Mouse (Mus musculus): ENCODE measurements at regions not wholly inside any gene's neighbourhood (a gene's known extent, or its start where the extent isn't known, plus 50 kb on each side); places are given as distances from the start of the nearest gene placed in this dataset.
"Not testable (repeated sequence)": the region's sequence is repeated elsewhere in the genome, so short reads cannot be mapped to it uniquely, and the experiment has no call there.

DNA sequence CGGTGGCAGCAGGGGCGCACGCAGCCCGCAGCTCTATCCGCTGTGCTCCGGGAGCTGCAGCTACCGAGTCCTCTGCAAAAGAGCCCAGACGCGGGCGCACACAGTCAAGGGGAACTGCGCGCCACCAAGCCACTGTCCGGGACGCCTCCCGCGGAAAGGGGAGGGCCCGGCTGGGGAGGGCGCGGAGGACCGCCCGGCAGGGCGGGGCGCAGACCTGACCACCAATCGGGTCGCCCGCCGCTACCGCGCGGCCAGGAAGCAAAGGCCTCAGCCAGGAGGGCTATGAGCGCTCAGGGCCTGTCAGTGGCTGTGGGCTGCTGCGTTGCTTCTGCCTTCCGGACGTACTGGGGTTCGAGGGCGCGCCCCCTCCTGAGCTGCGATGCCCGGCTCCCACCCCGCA, 1034.5 kb downstream of the Gm10330 start:
- peak; percentile 9 for DNase-seq (ENCODE audit: low spot score)

DNA sequence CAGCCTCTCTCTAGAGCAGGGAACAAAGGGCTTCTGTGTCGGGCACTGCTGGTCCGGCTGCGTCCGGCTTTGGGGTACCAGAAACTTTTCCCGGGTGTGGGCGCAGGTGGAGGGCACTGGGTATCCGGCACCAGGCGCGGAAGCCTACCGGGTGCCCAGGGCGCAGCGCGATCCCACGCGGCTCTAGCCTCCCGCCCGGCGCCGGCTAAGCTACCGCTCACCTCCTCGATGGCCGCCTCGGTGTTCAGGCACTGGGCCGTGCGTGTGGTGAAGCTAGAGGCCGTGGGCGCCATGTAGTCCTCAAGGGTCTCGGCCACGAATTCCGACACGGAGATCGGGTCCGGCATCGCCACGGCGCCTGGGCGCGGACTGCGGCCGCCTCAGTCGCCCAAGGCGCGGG, 1035.0 kb downstream of the Gm10330 start:
- DNase-seq (ENCODE audit: low spot score): not testable (repeated sequence)

All from ovary, adult 18-20 months (tissue).